ENCODE assay signal across 17 mouse cellular contexts in the genomic region with DNA sequence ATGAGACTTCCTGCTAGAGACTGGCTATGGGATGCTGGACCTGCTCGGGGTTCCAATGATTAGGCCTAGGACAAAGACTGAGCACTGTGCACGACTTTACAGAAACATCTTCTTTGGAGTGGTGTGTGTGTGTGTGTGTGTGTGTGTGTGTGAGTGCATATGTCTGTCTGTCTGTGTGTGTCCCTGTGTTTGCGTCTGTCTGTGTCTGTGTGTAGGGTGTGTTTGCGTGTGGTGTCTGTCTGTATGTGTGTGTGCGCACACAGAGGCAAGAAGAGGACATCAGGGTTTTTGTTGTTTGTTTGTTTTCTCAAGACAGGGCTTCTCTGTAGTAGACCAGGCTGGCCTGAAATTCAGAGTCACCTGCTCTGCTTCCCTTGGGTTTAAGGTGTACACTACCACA. TPM values are rescaled to one million over a fixed set of nuclear protein-coding genes. Genes with fewer than 3 reads are reported as not detected.
DNase-seq lines count a peak whose midpoint lies in the region; TF ChIP-seq lines count a peak whose summit lies in the region.
"Had no signal": no experiment of that assay in that cellular context is flagged by ENCODE, and none has a peak within 500 bp of the region (broad histone marks: within the 10 kb centered on the region; RNA-seq: fewer than 3 reads in every experiment).

No protein-coding gene starts in this region.

- no peak for TF ChIP-seq CTCF in gastrocnemius, adult 2 months (IDR thresholded peaks at IDR 0.05)

- TF ChIP-seq POLR2A in myocyte (IDR thresholded peaks at IDR 0.05; ENCODE audit: insufficient read length, low read depth) = no peak

- no peaks in the 10 kb centered on the region for H3K36me3 ChIP-seq in myocyte (ENCODE audit: control insufficient read depth, insufficient read depth)
- H3K36me3 ChIP-seq: G1E had no signal

- H3K27me3 ChIP-seq in myocyte (ENCODE audit: control insufficient read depth, insufficient read depth, insufficient read length) = no peaks in the 10 kb centered on the region
- H3K27me3 ChIP-seq: Patski had no signal

- H3K79me2 ChIP-seq in myocyte (ENCODE audit: control insufficient read depth, insufficient read depth) = no peaks in the 10 kb centered on the region

- H3K4me2 ChIP-seq in myocyte (ENCODE audit: low read depth) = no peak overlapping the region

- 0 out of 2 replicates have a peak overlapping the region, but pooled peaks have one; percentile 1 for H3K27ac ChIP-seq in gastrocnemius, adult 2 months

- no peak overlapping the region for H3ac ChIP-seq in myocyte (ENCODE audit: control insufficient read depth, insufficient read length)

- no peak for DNase-seq in gastrocnemius, adult 2 months
- no peak for DNase-seq in gastrocnemius, postnatal 10 days
- DNase-seq in cerebellum, postnatal 36 days = no peak
- DNase-seq: adrenal gland, adult 2 months; adrenal gland, adult 8-10 months; adrenal gland, postnatal 10 days; adrenal gland, postnatal 14 days; adrenal gland, postnatal 25 days; adrenal gland, postnatal 36 days; B cell, adult 2 months; cerebellum, adult 11 months; cerebellum, adult 11-12 months; cerebellum, adult 18-20 months had no signal

- H3K4me3 ChIP-seq in gastrocnemius, adult 2 months = no peak overlapping the region
- H3K4me3 ChIP-seq in myocyte = no peak overlapping the region

- intact Hi-C loops in gastrocnemius, adult 2 months (cut with DNase I) = no loop called here

TF ChIP-seq in myocyte, 11 proteins besides CTCF, POLR2A, EP300 and RAD21:
- TF ChIP-seq POLR2AphosphoS2 (IDR thresholded peaks at IDR 0.05; ENCODE audit: insufficient read length, low read depth) (peak; percentile 93), MYOG (IDR thresholded peaks at IDR 0.05; ENCODE audit: control insufficient read depth in 1 of 3, insufficient read depth in 1 of 3, insufficient read length in 2 of 3, low read depth in 2 of 3) (no peak)
TF ChIP-seq in myocyte: peak in this region for 1.

RNA-seq across cellular contexts. Expression of a gene that starts 51.9 kb away (rescaled TPM):
- total RNA-seq in gastrocnemius, adult 2 months (2021) = under 1 TPM in 1 of 2 experiments, not detected in 1; 0.15 TPM
- under 1 TPM; 0.28 to 0.41 TPM for total RNA-seq in gastrocnemius, postnatal 10 days (2021)
- 0.18 TPM for polyA plus RNA-seq in myocyte (2012; fragmentation: generic; extraction: Trizol)
- total RNA-seq: MEL had no signal
- polyA plus RNA-seq: G1E had no signal
